Mouse (Mus musculus): Measurements from ENCODE around the gene Zbtb4.
A peak's percentile ranks its signal among the peaks of the same experiment; 100 is the strongest.

The Zbtb4 gene

GRCm38 (mm10) chr11:69801379-69801977 is 35.8 kb downstream of the Zbtb4 start, which contains the start of gene Fgf11:
Gene Fgf11 (minus strand): TSS chr11:69801857.
- DNase-seq = no peak

- DNase-seq = peak; percentile 91
These were observed 37.0 kb downstream of the Zbtb4 start for GRCm38 (mm10) chr11:69802648-69803105.

GRCm38 (mm10) chr11:69803328-69803727 is 37.6 kb downstream of the Zbtb4 start:
- DNase-seq = no peak

- DNase-seq = peak; percentile 84
These were observed 38.3 kb downstream of the Zbtb4 start for GRCm38 (mm10) chr11:69803786-69804651.

- peak; percentile 53 for DNase-seq
These were observed 38.9 kb downstream of the Zbtb4 start for GRCm38 (mm10) chr11:69804652-69804940.

- DNase-seq = peak; percentile 87
These were observed 39.5 kb downstream of the Zbtb4 start, which contains the start of gene Tmem102 for GRCm38 (mm10) chr11:69804972-69805909. Gene Tmem102 (minus strand): TSS chr11:69805624.

- DNase-seq = no peak
These were observed 40.7 kb downstream of the Zbtb4 start for GRCm38 (mm10) chr11:69806378-69806777.

- no peak for DNase-seq
These were observed 41.9 kb downstream of the Zbtb4 start for GRCm38 (mm10) chr11:69807641-69808040.

GRCm38 (mm10) chr11:69810280-69810679 is 44.6 kb downstream of the Zbtb4 start:
- DNase-seq = no peak

- DNase-seq = no peak
These were observed 49.4 kb downstream of the Zbtb4 start, which contains the start of gene Gm39566 for GRCm38 (mm10) chr11:69815155-69815554. Gene Gm39566 (minus strand): TSS chr11:69815298.

- no peak for DNase-seq
These were observed 50.8 kb downstream of the Zbtb4 start for GRCm38 (mm10) chr11:69816520-69816919.

GRCm38 (mm10) chr11:69818365-69818764 is 52.7 kb downstream of the Zbtb4 start, which contains the start of gene Spem2:
Gene Spem2 (minus strand): TSS chr11:69818465.
- no peak for DNase-seq

GRCm38 (mm10) chr11:69818871-69819270 is 53.2 kb downstream of the Zbtb4 start:
- DNase-seq = no peak

- DNase-seq = no peak
These were observed 56.4 kb downstream of the Zbtb4 start, which contains the start of gene Spem1 for GRCm38 (mm10) chr11:69822080-69822479. Gene Spem1 (minus strand): TSS chr11:69822180.

- DNase-seq = no peak
These were observed 57.7 kb downstream of the Zbtb4 start for GRCm38 (mm10) chr11:69823456-69823855.

GRCm38 (mm10) chr11:69828832-69829231 is 63.1 kb downstream of the Zbtb4 start:
- no peak for DNase-seq

- no peak for DNase-seq
These were observed 67.8 kb downstream of the Zbtb4 start for GRCm38 (mm10) chr11:69833554-69833953.

Measured in lung, postnatal 36 days (tissue).